Mouse (Mus musculus) cerebellum, adult 9-10 months (tissue): ENCODE data around the gene C1qtnf5.

ENCODE experiments used
- DNase-seq: peaks from one replicate; pipeline ENCODE4 v3.0.0; 2022

C1qtnf5 gene

DNA sequence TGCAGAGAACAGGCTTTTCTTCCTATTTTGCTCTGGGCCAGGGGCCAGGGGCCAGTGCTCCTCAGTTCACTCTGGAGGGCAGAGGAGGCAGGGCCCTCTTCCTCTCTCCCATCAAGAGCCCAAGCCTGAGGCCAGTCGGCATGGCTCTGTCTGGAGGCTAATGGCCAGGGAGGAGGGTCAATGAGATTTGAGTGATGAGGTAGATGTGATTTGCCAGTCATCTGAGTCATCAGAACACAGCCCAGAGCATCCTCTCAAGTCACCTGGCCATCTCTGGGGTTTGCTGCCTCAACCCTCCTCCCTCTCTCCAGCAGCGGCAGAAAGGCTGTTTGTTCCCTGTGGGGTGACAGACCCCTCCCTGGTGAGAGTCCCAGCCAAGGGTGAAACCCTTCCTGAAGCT is 26.2 kb downstream of the C1qtnf5 start:
- peak; percentile 55 for DNase-seq

DNA sequence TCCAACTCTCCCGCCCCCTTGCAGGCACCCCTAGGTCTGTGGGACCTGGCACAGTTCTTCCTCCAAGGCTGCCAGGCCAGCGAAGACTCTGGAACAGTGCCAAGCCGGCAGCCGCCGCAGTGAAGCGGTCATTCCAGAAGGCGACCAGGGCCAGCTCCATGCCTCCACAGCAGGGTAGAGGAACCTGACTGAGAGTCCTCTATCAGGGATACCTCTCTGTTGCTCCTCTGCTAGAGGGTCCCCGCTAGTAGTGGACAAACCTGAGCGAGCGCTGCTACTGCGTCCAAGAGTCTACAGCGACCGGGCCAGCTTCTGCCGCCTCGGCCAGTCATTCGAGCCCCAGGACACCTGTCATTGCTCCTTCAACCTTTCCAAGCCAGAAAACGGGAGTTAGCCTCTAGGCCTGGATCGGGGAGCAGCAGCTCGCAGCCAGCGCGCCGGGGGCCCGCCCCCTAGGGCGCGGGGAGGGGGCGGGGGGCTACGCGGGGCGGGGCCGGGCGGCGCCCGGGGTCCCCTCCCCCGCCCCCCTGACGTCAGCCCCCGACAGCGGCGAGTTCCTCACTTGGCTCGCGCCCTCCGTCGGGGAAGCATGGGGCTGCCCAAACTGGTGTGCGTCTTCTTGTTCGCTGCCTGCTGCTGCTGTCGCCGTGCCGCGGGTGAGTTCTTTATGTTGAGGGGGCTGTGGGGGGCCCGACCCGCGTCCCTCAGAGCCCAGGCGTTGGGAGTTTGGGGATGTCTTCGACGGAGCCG is 27.2 kb downstream of the C1qtnf5 start, which contains the start of gene Mcam:
Gene Mcam (plus strand): TSS at position 369 of the 750 bp plus-strand sequence.
- peak; percentile 88 for DNase-seq

DNA sequence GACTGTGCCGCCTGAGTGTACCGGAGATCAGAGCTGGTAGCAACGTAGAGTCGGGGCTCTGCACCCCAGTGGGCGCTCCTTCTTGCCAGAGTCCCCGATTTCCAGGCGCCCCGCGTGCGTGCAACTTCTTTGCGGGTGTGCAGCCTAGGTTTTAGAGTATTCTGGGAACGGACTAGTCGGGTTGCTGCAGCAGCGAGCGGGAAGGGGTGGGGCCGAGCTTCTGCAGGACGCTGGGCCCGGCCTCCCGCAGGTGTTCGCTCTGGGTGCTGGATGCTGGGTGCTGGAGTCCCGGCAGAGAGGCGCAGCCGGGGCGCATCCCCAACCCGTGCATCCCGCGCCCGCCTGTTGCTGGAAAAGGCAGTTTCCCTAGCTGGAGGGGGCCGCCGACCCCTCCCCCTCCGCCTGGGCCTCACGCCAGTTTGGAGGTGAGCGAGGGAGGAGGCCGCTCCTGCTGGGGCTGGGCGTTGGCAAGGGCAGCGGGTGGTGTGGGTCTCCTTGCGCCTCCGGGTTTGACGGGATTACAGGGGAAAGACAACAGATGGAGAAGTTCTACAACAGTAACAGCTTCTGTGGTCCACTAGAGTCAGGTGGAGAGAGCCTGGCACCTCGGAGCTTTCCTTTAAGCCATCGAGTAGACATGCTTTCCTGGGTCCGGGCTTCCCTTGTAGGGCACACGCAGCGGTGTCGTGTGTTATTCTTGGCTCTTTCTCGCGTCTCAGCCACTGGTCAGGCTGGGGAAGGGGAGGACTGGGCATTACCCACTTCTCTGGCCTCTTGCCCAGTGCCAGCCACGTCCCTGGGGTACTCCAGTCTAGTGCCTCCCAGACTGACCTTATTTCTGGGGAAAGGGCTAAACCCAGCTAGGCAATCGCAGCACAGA is 28.0 kb downstream of the C1qtnf5 start:
- DNase-seq = peak; percentile 79

DNA sequence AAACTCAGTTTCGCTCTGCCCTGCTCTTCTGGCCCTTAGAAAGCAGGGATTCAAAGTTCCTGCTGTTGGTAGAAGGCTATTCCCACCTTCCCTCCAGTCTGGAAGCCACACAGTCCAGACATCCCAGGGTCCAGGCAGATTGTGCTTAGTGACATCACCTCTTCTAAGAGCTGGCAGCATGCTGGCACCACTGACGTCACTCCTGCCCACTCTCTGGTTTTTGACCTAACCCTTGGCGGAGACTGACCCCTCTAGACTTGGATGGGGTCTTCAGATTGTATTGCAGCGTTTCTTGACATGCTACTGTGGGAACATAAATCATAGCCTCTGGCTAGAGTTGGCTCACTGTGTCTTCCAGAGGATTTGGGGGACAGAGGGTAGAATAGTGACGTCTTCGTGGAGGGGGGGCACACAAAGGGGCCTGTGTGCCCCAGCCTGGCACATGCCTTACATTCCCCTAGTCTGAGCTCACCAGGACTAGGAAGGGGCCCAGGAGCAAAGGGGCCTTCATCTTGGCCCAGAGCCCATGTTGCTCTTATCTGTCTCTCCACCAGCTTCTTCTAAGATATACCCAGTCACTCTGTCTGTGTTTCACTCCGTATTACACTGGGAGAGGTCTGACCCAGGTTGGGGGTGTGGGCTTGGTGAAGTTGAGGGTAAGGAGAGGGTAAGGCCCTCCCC is 28.8 kb downstream of the C1qtnf5 start:
- DNase-seq = peak; percentile 79

DNA sequence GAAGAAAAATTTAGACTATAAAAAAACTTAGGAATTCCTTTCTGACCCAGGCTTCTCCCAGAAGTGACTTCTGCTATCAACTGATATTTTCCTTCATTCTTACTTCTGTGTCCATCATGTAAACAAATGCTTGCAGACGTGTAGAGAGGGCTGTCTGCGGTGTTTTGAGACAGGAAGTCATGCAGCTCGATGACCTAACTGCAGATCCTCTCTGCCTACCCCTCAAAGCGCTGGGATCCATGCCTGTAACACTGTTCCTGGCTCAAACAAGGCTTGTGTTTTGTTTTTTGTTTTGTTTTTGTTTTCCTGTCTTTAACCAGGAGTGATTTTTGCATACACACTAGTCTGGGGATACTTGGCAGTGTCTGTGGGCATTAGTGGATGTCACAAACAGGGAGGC is 30.8 kb downstream of the C1qtnf5 start:
- DNase-seq = no peak

DNA sequence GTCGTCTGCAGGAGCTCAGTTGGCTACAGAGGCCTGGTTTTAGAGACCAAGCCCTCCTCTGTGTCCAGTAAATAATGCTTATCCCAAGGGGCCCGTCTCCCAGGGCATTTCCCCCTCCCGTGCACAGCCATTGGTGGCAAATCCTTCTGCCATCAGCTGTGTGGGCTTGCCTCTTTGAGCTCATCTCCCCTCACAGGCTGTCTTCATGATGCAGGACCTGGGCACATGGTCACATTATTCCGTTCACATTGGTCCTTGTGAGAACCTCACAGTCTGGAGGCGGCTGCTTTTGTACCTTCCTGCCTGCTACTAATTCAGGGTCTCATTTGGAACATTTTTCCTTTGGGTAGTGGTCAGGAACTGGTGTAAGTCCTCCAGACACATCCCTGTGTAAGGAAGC is 34.9 kb downstream of the C1qtnf5 start:
- DNase-seq = no peak

DNA sequence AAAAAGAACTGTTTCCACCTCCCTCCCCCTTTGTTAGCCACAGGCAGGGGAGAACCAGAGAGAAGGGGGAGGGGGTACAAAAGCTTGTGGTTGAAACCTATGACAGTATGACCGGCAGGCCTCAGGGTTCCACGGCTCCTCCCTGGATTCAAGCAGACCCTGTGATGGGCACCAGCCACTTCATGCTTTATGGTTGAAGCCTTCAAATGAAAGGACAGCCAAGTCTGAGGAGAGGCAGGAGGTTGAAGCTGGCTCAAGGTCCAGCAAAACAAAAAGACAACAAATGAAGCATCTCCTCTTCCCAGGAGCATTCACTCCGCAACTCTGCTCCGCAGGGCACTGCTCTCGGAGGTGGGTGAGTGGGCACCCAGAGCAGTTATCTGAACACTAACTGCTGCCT is 36.4 kb downstream of the C1qtnf5 start:
- peak; percentile 38 for DNase-seq

DNA sequence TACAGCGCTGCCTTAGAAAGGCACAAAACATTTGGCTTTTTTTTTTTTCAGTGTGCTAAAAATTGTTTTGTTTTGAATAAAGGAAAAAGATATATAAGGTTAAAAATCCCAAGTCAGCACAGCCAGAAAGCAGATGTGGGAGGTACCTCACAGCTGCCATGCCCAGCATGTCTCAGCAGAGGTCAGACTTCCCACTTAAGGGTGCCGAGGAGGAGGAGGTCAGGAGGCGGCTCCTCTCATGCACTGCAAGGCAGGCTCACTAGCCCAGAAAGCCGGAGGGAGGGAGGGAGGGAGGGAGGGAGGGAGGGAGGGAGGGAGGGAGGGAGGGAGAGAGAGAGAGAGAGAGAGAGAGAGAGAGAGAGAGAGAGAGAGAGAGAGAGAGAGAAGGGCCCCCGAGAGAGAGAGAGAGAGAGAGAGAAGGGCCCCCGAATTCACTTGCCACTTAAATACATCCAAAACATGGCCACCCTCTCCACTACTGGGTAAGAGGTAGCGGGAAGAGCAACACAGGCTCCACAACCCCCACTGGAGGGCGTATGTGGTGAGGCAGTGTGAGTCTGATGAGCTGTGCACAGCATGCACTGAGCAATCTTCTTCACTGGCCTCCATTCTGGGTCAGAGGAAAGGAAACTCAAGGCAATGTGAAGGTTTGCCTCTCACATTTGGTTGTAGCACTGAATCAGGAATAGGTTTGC is 37.1 kb downstream of the C1qtnf5 start:
- peak; percentile 83 for DNase-seq

DNA sequence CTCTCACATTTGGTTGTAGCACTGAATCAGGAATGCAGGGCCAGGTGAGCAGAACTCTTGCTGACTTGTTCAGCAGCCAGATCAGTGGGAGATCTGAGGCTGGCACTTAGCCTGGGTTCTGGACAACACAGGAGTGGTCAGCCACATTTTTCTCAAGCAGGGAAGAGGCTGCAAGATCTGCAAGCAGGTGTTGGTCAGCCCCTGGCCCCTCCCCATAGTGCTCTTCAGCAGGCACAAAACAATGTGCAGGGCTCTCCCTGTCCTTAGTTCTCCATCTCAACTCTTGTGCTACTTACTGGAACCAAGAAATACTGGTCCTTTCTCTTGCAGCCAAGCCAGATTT is 37.6 kb downstream of the C1qtnf5 start:
- no peak for DNase-seq

DNA sequence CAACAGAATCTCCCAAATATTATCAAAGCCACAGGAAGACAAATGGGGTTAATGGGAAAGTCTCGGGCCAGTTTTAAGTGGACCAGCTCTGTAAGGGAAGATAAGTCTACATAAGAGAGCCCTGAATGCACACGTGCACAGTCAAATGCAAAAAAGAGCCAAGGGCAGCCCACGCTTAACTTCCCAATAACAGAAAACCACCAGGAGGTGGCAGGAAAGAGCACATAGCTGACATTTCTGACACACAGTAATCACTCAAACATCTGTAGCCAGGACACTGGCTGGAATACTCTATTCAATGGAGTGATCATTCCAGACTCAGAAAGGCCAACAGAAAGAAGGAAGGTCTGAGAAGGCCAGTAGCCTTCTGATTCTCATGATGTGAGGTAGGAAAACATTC is 40.2 kb downstream of the C1qtnf5 start:
- DNase-seq = peak; percentile 18
